Mouse (Mus musculus) limb, embryonic 14.5 days (tissue): Measurements from ENCODE around the gene Phospho2. TPM values are rescaled to one million over a fixed set of nuclear protein-coding genes. Genes with fewer than 3 reads are reported as not detected.
A peak's percentile ranks its signal among the peaks of the same experiment; 100 is the strongest.

Experiments used
- ATAC-seq: fragments of 200-750 bp; cut with Nextera tagmentation; 2 replicates; pipeline ENCODE4 v1.8.0; 2017; ENCODE audit warnings: low read depth, moderate number of reproducible peaks, moderate TSS enrichment; ENCODE audit not compliant: low FRiP score
- DNase-seq: peaks from one replicate; pipeline ENCODE4 v3.0.0-alpha.2; 2015; ENCODE audit warnings: low spot score
- H3K27ac ChIP-seq: fragments of 300-500 bp; sonication (generic); replicated peaks from 2 replicates; pipeline ENCODE4 v1.5.1; 2014; ENCODE audit warnings: low read depth, mild to moderate bottlenecking, low read length, moderate library complexity, mixed read lengths
- H3K27me3 ChIP-seq: fragments of 300-500 bp; sonication (generic); 2 replicates; pipeline ENCODE4 v1.6.1; 2014; ENCODE audit warnings: low read length, mixed read lengths; ENCODE audit not compliant: control insufficient read depth, insufficient read depth
- H3K36me3 ChIP-seq: fragments of 300-500 bp; sonication (generic); 2 replicates; pipeline ENCODE4 v1.6.1; 2014; ENCODE audit warnings: mild to moderate bottlenecking, low read length, moderate library complexity, mixed read lengths; ENCODE audit not compliant: control insufficient read depth, insufficient read depth
- H3K4me1 ChIP-seq: fragments of 300-500 bp; sonication (generic); 2 replicates; pipeline ENCODE4 v1.6.1; 2014; ENCODE audit warnings: antibody characterized with exemption, low read length, mixed read lengths; ENCODE audit not compliant: control insufficient read depth, insufficient read depth
- H3K4me2 ChIP-seq: fragments of 300-500 bp; sonication (generic); replicated peaks from 2 replicates; pipeline ENCODE4 v1.6.1; 2014; ENCODE audit warnings: low read depth, mild to moderate bottlenecking, low read length, moderate library complexity; ENCODE audit not compliant: severe bottlenecking
- H3K4me3 ChIP-seq: fragments of 300-500 bp; sonication (generic); replicated peaks from 2 replicates; pipeline ENCODE4 v1.5.1; 2014; ENCODE audit warnings: low read length
- H3K9ac ChIP-seq: fragments of 300-500 bp; sonication (generic); 2 replicates; pipeline ENCODE4 v1.6.1; 2014; ENCODE audit warnings: mild to moderate bottlenecking, low read depth, low read length, moderate library complexity; ENCODE audit not compliant: severe bottlenecking
- H3K9me3 ChIP-seq: fragments of 300-500 bp; sonication (generic); 2 replicates; pipeline ENCODE4 v1.6.1; 2016; ENCODE audit warnings: low read length; ENCODE audit not compliant: control insufficient read depth
- POLR2A ChIP-seq: fragments of 200-500 bp; IDR thresholded peaks from 2 replicates; pipeline ENCODE4 v1.8.0; 2012; ENCODE audit warnings: inconsistent platforms, mild to moderate bottlenecking, moderate library complexity, borderline replicate concordance; ENCODE audit not compliant: insufficient read depth, insufficient read length; ENCODE audit errors: extremely low read depth
- WGBS: fragments of 180-500 bp; shearing (Covaris S2); extraction: QIAGEN DNeasy Blood & Tissue Kit; methylation state at CpG from one replicate; pipeline ENCODE4 v1.1.7; 2014; 5-methylcytosine and 5-hydroxymethylcytosine counted together
- polyA plus RNA-seq, 2 experiments: library from polyadenylated mRNA; depleted of rRNA in 1 of 2; stranded (reverse) in 1 of 2; unstranded in 1 of 2; fragments of >200 nt; fragmentation: Nextera tagmentation in 1 of 2; extraction: Ambion mirVana in 1 of 2; gene quantifications; 2 replicates each; pipeline versions ENCODE4 v1.2.1 to v1.2.3; 2012 to 2014

The Phospho2 gene
- polyA plus RNA-seq, 2 experiments: 24.6 to 27.5 TPM

DNA sequence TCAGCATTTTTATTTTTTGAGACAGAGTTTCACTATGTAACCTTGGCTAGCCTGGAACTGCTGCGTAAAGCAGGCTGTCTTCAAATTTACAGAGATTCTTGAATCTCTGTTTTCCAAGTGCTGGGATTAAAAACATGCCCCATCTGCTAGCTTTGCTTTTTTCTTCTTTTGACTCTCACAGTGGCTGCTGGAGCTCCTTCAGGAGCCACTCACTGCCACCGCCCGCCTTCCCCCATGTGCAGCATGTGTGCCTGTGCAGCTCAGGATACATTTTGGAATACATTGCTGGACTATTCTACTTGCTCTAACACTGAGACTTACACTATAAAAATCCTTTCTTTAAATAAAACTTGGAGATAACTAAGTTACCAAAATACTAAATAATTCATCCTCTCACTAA lies 16.1 kb upstream of the Phospho2 start:
- 84% methylated on average over 3 of the region's 3 CpGs for WGBS
- Histone ChIP-seq H3K36me3 (no peaks in the 10 kb centered on the region), H3K9ac (no peak overlapping the region), H3K9me3 (no peaks in the 10 kb centered on the region), H3K27ac (no peak overlapping the region), H3K4me2 (no peak overlapping the region), H3K4me3 (no peak overlapping the region), H3K4me1 (no peaks in the 10 kb centered on the region), H3K27me3 (no peaks in the 10 kb centered on the region)
- TF ChIP-seq POLR2A: no peak
- ATAC-seq (no peak), DNase-seq (no peak)

DNA sequence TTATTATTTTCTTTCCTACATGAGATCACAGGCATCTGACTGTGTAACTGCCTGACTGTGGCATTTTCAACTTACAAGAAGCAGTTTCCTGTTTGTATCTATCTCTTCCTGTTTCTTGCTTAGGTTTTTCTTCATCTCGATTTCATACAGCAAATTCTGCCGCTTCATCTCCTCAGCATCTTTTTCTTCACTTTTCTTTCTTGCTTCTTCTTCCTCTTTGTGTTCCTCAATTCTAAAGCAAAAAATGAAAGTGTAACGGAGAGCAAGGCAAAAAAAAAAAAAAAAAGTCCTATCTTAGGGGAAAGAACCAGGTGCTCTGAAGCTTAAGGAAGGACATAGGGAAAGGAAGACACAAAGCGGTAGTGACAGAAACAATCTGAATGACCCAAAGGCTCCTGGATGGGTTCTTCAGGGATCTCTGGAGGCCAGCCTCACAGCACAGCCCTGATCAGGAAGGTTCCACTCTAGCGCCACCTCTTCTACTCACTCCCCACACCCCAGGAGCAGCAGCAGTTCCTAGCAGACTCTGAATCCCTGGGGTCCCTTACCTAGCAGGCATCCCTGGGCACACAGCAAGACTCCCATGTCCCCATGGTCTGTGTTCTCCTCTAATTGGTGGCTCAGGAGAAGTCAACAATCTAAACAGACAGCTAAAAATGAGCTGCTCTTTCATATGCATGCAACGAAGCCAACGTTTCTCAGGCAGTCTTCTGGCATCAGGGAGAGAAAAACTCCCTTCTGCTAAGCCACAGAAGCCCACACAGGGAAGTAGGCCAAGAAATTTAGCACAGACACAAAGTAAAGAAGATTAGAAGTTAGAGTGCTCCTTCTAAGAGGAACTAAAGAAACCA lies 11.2 kb upstream of the Phospho2 start:
- WGBS: 72% methylated on average over 7 of the region's 7 CpGs
- Histone ChIP-seq H3K27ac (no peak overlapping the region), H3K36me3 (no peaks in the 10 kb centered on the region), H3K9ac (no peak overlapping the region), H3K4me1 (no peaks in the 10 kb centered on the region), H3K4me3 (no peak overlapping the region), H3K27me3 (no peaks in the 10 kb centered on the region), H3K9me3 (no peaks in the 10 kb centered on the region), H3K4me2 (no peak overlapping the region)
- ATAC-seq (no peak), DNase-seq (no peak)
- TF ChIP-seq POLR2A: no peak

DNA sequence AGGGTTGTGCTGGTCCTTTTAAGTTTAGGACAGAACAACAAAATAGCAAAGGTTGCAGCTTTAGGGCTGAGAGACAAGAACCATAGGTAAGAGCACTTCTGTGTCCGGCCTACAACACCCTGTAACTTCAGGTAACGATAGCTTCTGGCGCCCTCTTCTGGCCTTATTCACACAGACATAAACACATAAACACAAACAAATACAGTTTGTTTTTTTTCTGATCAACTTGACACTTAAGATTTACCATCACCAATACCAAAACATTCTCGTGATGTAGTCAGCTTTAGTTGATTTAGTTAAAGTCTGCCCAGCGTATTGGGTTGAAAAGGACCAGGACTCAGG lies 10.6 kb upstream of the Phospho2 start:
- no peak overlapping the region for H3K4me2 ChIP-seq
- no peaks in the 10 kb centered on the region for H3K4me1 ChIP-seq
- H3K4me3 ChIP-seq: no peak overlapping the region
- no peaks in the 10 kb centered on the region for H3K36me3 ChIP-seq
- DNase-seq (no peak), ATAC-seq (no peak)
- WGBS: 49% methylated on average over 5 of the region's 5 CpGs
- H3K9me3 ChIP-seq: no peaks in the 10 kb centered on the region
- H3K9ac ChIP-seq: no peak overlapping the region
- no peak overlapping the region for H3K27ac ChIP-seq
- no peak for TF ChIP-seq POLR2A
- H3K27me3 ChIP-seq: no peaks in the 10 kb centered on the region

DNA sequence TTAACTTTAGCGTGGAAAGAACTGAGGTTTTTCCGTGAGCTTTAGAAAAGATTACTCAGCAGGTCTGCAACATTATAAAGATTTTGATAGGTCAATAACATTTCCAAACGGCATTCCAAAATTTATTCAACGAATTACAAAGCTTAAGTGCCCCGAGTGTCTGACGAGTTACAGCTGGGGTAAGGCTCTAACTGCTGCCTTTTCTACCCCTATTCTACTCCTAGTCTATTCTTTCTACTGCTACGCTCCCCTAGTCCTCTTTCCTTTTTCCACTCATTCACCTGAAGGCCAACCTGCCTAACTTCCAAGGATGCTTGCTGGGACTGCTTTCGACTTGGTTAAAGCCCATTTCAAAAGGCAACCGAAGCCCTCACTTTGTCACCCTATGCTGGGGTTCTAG lies 449 bp upstream of the Phospho2 start:
- Histone ChIP-seq H3K4me2 (peak overlapping the region; percentile 95), H3K9me3 (no peaks in the 10 kb centered on the region), H3K27ac (peak overlapping the region; percentile 81), H3K4me1 (peaks cover 9% of the 10 kb centered on the region; the same call in 1 of the 2 replicates), H3K4me3 (peak overlapping the region; percentile 70), H3K9ac (peak overlapping the region; percentile 62), H3K36me3 (peaks cover 12% of the 10 kb centered on the region), H3K27me3 (no peaks in the 10 kb centered on the region)
- DNase-seq (no peak), ATAC-seq (no peak; the same call in 1 of the 2 replicates)
- 18% methylated on average over 9 of the region's 9 CpGs for WGBS
- TF ChIP-seq POLR2A: no peak

DNA sequence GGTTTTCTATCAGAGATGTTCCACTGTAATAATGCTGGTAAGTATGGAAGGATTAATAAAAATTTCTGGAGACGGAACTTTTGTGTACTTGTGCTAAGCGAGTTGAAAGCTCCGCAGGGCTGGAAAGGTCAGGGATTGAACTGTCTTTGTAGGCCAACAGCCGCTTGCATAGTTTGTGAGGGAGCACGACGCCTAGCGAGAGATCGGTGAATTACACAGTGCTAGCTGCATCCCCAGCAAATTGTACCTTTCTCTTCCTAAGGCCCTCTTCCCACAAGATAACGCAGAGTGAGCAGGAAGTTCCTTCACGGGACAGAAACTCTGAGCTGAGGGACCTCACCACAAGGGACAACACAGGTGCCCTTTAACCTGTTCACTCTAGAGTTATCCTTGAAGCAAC lies 862 bp downstream of the Phospho2 start:
- Histone ChIP-seq H3K4me3 (peak overlapping the region; percentile 70), H3K4me2 (peak overlapping the region; percentile 95), H3K36me3 (peaks cover 19% of the 10 kb centered on the region), H3K27me3 (no peaks in the 10 kb centered on the region), H3K4me1 (peaks cover 9% of the 10 kb centered on the region; the same call in 1 of the 2 replicates), H3K9ac (no peak overlapping the region), H3K27ac (no peak overlapping the region), H3K9me3 (no peaks in the 10 kb centered on the region)
- WGBS: 2% methylated on average over 10 of the region's 10 CpGs
- peak; percentile 84 for DNase-seq
- TF ChIP-seq POLR2A: no peak
- ATAC-seq: no peak
